Mouse (Mus musculus) brain, embryonic 14.5 days (tissue): ENCODE results near the gene Trmt2a. TPM values are rescaled to one million over a fixed set of nuclear protein-coding genes. Genes with fewer than 3 reads are reported as not detected.

Experiments used
- DNase-seq: peaks from one replicate; pipeline ENCODE4 v3.0.0-alpha.2; 2011; ENCODE audit warnings: low read depth
- CTCF ChIP-seq: fragments of 200-500 bp; IDR thresholded peaks from 2 replicates; pipeline ENCODE4 v1.5.1; 2012; ENCODE audit warnings: inconsistent platforms, mild to moderate bottlenecking, moderate library complexity, borderline replicate concordance; ENCODE audit not compliant: insufficient read depth, insufficient read length; ENCODE audit errors: extremely low read depth
- POLR2A ChIP-seq: fragments of 200-500 bp; IDR thresholded peaks from 2 replicates; pipeline ENCODE4 v1.6.1; 2012; ENCODE audit warnings: mild to moderate bottlenecking, inconsistent platforms, borderline replicate concordance; ENCODE audit not compliant: poor library complexity, insufficient read depth, insufficient read length, severe bottlenecking; ENCODE audit errors: extremely low read depth
- polyA plus RNA-seq: library from polyadenylated mRNA; depleted of rRNA; stranded (reverse); fragments of >200 nt; gene quantifications from 2 replicates; pipeline ENCODE4 v1.2.3, GENCODE M21; 2012

Trmt2a gene
- polyA plus RNA-seq, 1 experiment: 83.5 TPM

DNA sequence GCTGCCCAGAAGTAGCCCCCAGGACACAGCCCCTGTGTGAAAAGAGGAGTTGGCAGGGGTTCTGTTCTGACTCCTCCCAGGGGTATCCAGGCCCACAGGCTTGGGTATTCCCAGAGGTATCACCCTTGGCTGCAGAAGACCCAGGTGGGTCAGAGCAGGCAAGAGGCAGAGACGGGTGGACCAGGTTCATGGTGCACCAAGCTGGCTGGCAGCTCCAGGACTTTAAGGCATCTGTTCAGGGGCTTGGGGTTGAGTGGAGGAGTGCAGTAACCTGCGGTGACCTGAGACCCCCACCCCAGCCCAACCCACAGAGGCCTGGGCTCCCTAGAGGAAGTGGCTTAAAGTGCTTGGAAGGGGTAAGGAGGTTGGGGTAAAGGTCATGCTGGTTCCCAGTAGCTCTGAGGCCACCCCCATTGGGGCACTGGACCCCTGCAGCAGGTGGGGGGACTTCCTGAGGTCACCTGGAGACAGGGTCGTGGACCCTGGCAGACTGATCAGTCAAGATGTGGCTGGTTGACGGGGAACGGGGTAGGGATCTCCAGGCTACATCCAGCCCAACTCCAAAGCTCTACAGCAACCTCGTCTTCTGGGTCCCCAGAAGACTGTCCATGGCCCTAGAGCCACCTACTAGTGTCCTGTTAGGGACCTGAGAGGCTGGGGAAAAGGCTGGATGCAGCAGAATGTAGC lies 27.5 kb upstream of the Trmt2a start:
- TF ChIP-seq POLR2A: no peak
- no peak for TF ChIP-seq CTCF
- no peak for DNase-seq

DNA sequence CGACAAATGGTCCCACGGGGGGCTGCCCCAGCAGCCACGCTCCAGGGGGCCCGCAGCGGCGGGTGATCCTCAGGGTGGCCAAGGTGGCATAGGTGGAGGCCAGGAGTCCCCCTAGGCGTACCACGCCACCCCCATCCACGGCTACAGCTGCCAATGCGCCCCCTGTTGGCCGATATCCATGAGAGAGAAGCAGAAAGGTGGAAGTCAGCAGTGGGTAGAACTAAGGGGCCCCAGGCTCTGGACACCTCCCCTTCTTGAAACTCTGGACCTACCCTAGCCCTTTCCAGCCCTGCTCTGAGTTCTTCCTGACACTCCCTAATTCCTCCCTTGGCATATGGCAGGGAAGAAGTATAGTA lies 27.0 kb upstream of the Trmt2a start:
- no peak for TF ChIP-seq POLR2A
- no peak for TF ChIP-seq CTCF
- no peak for DNase-seq

DNA sequence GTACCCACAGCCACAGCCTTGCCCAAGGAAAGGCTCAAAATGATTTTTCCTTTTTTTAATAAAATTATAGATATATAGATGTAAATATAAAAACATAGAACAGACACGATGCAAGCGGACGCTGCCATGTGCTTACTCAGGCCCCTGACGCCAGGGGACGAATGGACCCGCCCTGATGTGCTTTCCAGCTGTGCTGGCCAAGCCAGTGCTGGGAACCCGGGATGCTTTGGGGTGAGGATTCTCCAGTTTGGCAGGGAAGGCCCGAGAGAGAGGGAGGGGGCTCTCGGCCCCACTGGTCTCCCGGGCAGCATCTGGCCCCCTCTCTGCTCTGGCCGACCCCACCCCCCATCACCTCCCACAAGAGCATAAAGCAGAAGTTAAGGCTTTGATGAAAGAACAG lies 26.3 kb upstream of the Trmt2a start:
- no peak for TF ChIP-seq CTCF
- no peak for TF ChIP-seq POLR2A

DNA sequence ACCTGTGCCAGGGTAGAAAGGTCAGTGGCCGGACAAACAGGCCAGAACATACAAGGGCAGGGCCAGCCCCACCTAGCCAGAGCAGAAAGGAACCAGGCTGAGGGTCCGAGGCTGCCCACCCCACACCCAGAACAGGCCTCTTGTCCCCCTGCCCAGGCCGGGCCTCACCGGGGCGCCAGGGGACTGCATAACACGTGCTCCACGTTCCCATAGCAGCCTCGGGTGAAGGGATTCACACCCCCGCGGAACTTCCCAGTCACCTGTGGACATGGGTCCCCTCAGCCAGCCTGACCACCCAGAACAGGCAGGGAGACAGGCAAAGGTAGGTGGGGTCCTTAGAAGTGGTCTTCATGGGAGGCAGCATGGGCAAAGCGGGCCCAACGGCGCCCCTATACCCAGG lies 21.3 kb upstream of the Trmt2a start:
- TF ChIP-seq POLR2A: no peak
- no peak for TF ChIP-seq CTCF

More for the DNA sequence above, 26.3 kb upstream of the Trmt2a start:
- no peak for DNase-seq

DNA sequence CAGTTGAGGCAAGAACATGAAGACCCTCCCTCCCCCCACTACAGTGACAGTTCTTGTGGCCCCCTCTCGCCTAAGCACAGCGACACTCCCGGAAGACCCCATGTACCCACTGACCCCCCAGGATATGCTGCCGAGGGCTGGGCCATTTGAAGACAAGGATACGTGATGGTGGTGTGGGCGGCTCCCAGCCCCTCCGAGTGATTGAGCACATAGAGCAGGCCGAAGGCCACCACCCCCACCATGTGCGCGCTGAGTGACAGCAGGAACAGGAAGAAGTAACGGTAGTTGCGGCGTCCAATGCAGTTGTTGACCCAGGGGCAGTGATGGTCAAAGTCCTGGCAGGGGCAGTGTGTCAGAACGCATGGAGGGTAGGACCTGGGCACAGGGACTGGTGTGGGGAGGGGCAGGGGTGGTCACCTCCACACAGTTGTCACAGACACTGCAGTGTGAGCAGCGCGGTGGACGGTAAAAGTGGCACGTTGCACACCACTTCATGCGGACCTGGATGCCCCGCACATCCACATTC lies 20.5 kb upstream of the Trmt2a start:
- TF ChIP-seq CTCF (no peak), POLR2A (no peak)
- DNase-seq: no peak

More for the DNA sequence above, 21.3 kb upstream of the Trmt2a start:
- no peak for DNase-seq

DNA sequence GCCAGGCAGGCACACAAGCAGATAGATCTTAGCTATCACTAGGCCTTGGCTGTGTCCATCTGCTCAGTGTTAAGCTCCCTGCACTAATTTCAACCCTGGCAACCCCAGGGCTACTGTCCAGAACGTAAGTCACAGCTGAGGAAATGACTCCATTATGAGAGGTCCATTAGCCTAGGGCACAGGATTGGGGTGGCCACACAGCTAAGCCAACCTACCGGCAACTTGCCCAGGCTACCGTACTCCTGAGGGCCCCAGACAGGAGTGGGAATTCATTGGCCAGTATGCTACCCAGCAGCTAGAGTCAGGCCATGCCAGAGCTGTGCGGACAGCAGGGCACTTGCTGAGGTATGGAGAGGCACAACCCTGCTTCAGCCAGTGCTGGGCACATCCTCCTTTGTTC lies 19.6 kb upstream of the Trmt2a start:
- DNase-seq: no peak
- TF ChIP-seq CTCF (no peak), POLR2A (no peak)

DNA sequence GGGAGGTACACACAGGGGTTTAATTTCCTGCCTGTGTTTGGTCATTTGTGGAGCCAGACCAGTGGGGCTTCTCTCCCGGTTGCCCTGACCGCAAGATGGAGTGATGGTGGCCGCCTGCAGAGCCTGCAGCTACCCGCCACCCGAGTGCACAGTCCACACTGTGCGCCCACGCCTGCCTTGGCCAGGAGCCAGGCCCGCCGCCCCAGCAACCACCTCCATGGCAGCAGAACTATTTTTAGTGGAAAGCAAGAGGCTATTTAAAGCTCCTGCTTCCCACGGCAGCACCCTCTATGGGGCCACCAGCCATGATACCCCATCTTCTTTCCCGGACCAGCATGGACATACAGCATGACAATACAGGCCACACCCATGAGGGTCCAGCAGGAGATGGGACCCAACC lies 18.9 kb upstream of the Trmt2a start:
- TF ChIP-seq POLR2A (no peak), CTCF (no peak)

DNA sequence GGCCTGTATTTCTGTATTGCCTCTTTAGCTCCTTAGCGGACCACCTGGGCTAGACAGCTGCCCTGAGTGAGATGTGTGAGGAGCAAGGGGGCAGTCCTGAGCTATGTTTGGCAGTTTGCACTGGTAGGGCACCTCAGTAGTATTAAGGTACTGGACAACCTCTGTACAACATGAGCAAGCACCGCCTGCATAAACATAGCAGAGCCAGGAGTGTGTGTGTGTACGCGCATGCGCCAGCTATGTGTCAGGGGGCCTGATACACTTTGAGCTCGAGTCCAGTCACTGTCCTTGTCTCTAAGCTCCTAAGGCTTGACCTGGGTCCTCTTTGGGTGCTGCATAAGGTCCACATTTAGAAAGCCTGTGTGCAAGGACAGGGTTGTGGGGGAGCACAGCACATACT lies 17.9 kb upstream of the Trmt2a start:
- TF ChIP-seq CTCF: no peak
- no peak for TF ChIP-seq POLR2A
- no peak for DNase-seq

More for the DNA sequence above, 18.9 kb upstream of the Trmt2a start:
- no peak for DNase-seq

DNA sequence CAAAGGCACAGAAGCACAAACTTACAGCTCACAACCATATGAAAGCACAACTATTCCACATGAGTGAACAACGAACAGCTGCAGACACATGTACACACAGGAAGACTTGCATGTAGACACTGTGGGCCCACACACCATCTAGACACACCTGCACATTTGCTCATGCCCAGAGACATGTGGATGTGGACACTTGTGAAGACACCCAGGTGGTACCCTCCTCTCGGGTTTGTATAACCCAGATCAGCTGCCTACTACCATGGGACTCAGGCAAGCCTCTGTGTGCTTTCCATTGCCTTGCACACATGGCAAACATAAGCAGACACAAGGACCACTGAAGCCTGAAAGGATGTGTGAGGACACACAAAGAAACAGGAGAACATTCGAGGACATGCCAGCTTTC lies 17.4 kb upstream of the Trmt2a start:
- TF ChIP-seq CTCF (no peak), POLR2A (no peak)
- DNase-seq: no peak

DNA sequence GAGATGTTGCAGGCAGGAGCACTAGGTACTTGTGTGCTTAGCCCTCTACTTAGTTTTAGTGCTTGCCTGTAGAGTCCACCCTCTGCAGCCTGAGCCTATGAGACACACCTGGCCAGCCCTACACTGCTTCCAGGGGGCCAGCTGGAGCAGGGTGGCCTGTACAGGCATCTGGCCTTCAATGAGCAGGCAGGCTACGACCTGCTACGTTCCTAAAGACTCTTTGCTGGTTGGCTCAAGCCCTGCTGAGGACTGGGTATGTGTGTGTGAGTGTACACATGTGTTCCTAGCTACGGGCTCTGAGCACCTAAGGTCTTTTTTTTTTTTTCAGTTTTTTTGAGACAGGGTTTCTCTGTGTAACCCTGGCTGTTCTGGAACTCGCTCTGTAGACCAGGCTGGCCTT lies 17.0 kb upstream of the Trmt2a start:
- DNase-seq: no peak
- TF ChIP-seq POLR2A (no peak), CTCF (no peak)

DNA sequence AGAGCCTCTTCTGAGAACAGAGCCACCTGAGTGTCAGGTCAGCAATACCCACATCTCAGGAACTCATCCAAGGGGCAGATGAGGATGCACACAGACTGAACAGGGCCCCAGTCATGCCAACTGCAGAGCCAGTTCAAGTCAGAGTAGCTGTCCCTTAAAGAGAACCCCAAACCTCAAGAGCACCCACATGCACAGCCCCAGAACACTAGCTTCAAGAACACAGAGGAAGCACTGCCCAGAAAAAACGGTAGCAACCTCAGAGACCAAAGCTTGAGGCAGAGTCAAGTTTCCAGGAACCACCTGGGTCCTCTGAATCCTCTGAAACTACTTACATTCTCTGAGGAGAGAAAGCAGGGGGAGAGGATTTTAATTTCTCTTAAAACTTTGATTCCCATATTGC lies 15.0 kb upstream of the Trmt2a start:
- DNase-seq: no peak
- TF ChIP-seq POLR2A (no peak), CTCF (no peak)

DNA sequence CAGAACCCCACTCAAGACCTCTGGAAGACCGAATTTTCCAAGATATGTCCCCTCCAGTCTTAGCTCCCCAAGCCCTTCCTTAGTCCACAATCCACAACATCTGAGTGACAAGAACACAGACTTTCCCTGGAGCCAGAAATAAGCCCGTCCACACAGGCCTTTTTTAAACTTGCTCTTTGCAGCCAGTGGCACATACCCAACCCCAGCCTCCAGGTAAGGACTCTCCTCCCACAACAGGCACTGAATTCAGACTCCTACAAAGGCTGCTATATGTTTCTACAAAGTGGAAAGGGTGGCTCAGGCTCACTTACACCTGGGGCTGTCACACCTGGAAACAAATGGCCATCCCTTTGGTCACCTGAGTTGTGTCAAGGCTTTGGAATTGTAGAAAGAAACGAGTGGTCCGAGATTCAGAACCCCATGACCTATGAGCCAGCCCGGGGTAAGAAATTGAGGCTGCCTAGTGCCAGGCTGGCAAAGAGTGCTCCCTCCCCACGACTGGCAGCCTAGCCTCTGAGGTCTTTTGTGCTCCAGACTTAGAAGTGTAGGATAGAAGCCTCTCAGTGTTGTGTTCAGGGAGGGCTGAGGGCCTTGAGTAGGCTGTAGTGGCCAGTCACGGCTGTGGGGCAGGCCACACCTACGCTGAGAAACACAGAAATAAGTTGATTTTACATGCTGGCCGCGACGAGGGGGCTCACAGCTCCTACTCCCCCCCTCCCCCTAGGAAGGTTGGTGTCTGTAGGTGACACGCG lies 14.4 kb upstream of the Trmt2a start:
- peak; percentile 32 for DNase-seq
- no peak for TF ChIP-seq CTCF
- no peak for TF ChIP-seq POLR2A

DNA sequence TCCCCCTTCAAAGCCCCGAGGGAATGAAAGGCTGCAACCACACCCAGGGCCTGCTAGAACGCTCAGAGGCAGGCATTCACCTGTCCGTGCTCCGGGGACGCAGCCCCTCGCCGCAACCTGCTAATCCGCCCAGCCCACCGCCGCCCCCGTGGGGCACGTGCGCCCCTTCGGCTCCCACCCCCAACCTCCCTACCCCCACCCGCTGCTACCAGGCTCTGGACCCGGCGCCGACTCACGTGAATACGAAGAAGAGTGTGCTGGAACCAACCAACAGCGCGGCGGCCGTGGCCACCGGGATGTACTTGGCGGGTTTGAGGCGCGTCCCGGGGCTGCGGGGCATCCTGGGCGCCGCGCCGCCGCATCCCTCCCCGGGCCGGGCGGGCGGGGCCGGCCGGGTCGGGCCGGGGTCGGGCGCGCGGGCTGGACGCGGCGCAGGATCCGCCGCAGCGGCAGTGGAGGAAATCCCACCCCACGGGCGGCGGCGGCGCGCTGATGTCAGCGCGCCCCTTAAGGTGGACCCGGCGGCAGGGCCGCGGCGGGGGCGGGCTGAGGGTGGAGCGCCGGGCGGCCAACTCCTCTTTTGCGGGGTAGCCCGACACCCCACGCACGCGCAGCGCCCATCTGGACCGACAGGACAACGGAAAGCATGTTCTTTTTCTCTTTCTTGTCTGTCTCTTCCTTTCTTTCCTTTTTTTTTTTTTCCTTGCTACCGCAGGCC lies 13.6 kb upstream of the Trmt2a start, which contains the start of gene Zdhhc8:
Gene Zdhhc8 (minus strand): TSS at position 466 of the 718 bp plus-strand sequence.
- DNase-seq: peak; percentile 90
- TF ChIP-seq CTCF: no peak
- peak; percentile 48 for TF ChIP-seq POLR2A
